In genomic region chr2:104859060-104859459, GRCm38 (mm10) we compare ENCODE assay signal across 27 mouse cellular contexts. TPM values are rescaled to one million over a fixed set of nuclear protein-coding genes. Genes with fewer than 3 reads are reported as not detected.
A peak's percentile ranks its signal among the peaks of the same experiment; 100 is the strongest.
DNase-seq lines count a peak whose midpoint lies in the region; ATAC-seq and TF ChIP-seq lines count a peak whose summit lies in the region.
"Had no signal": no experiment of that assay in that cellular context is flagged by ENCODE, and none has a peak within 500 bp of the region (broad histone marks: within the 10 kb centered on the region; RNA-seq: fewer than 3 reads in every experiment).

No protein-coding gene starts in this region.

- H3K4me3 ChIP-seq in midbrain, embryonic 11.5 days (ENCODE audit: low read depth, low read length): no peak overlapping the region
- no peak overlapping the region for H3K4me3 ChIP-seq in midbrain, embryonic 10.5 days
- H3K4me3 ChIP-seq in intestine, postnatal 0 days (ENCODE audit: low read depth, low read length): no peak overlapping the region
- H3K4me3 ChIP-seq in stomach, postnatal 0 days (ENCODE audit: low read depth, low read length): no peak overlapping the region
- no peak overlapping the region for H3K4me3 ChIP-seq in hindbrain, embryonic 11.5 days (ENCODE audit: low read depth, low read length)
- H3K4me3 ChIP-seq: erythroblast, embryonic 14.5 days; forebrain, embryonic 12.5 days; left cerebral cortex, adult 2 months; limb, embryonic 15.5 days; neural tube, embryonic 12.5 days had no signal

- no peaks in the 10 kb centered on the region for H3K36me3 ChIP-seq in midbrain, embryonic 11.5 days (ENCODE audit: control insufficient read depth, insufficient read depth, low read length)
- no peaks in the 10 kb centered on the region for H3K36me3 ChIP-seq in midbrain, embryonic 10.5 days
- no peaks in the 10 kb centered on the region for H3K36me3 ChIP-seq in intestine, postnatal 0 days (ENCODE audit: control insufficient read depth, insufficient read depth)
- no peaks in the 10 kb centered on the region for H3K36me3 ChIP-seq in stomach, postnatal 0 days (ENCODE audit: control insufficient read depth, insufficient read depth, low read length)
- H3K36me3 ChIP-seq in hindbrain, embryonic 11.5 days (ENCODE audit: control insufficient read depth, insufficient read depth, low read length): no peaks in the 10 kb centered on the region
- H3K36me3 ChIP-seq: forebrain, embryonic 12.5 days; limb, embryonic 15.5 days; neural tube, embryonic 12.5 days had no signal

- H3K4me2 ChIP-seq in midbrain, embryonic 11.5 days: no peak overlapping the region
- no peak overlapping the region for H3K4me2 ChIP-seq in intestine, postnatal 0 days (replicated peaks; ENCODE audit: low read depth)
- no peak overlapping the region for H3K4me2 ChIP-seq in stomach, postnatal 0 days (replicated peaks; ENCODE audit: low read depth)
- no peak overlapping the region for H3K4me2 ChIP-seq in hindbrain, embryonic 11.5 days (replicated peaks; ENCODE audit: low read depth, low read length)
- H3K4me2 ChIP-seq: forebrain, embryonic 12.5 days; hindbrain, embryonic 14.5 days; limb, embryonic 15.5 days; lung, embryonic 14.5 days; neural tube, embryonic 12.5 days had no signal

- no peak for ATAC-seq in midbrain, embryonic 11.5 days (ENCODE audit: low FRiP score)
- ATAC-seq in intestine, postnatal 0 days: peak; percentile 100
- ATAC-seq in stomach, postnatal 0 days (ENCODE audit: low FRiP score, low TSS enrichment): peak; percentile 83
- no peak for ATAC-seq in hindbrain, embryonic 11.5 days (ENCODE audit: low FRiP score)
- ATAC-seq: inflammation-experienced regulatory T-cells, adult 6 months had no signal

- H3K9ac ChIP-seq in midbrain, embryonic 11.5 days (ENCODE audit: low read length): no peak overlapping the region
- H3K9ac ChIP-seq in intestine, postnatal 0 days (ENCODE audit: low read depth, low read length): no peak overlapping the region
- no peak overlapping the region for H3K9ac ChIP-seq in stomach, postnatal 0 days (ENCODE audit: low read length)
- H3K9ac ChIP-seq in hindbrain, embryonic 11.5 days (ENCODE audit: low read depth, low read length): no peak overlapping the region
- H3K9ac ChIP-seq: forebrain, embryonic 12.5 days; hindbrain, embryonic 14.5 days; limb, embryonic 15.5 days; liver, embryonic 14.5 days; lung, embryonic 14.5 days; neural tube, embryonic 12.5 days had no signal

- H3K27ac ChIP-seq in midbrain, embryonic 11.5 days (ENCODE audit: low read depth, low read length): no peak overlapping the region
- no peak overlapping the region for H3K27ac ChIP-seq in midbrain, embryonic 10.5 days (replicated peaks)
- no peak overlapping the region for H3K27ac ChIP-seq in intestine, postnatal 0 days (ENCODE audit: low read depth, low read length)
- H3K27ac ChIP-seq in stomach, postnatal 0 days (replicated peaks): no peak overlapping the region
- no peak overlapping the region for H3K27ac ChIP-seq in hindbrain, embryonic 11.5 days (ENCODE audit: low read depth, low read length)
- H3K27ac ChIP-seq: forebrain, embryonic 12.5 days; hindbrain, embryonic 14.5 days; left cerebral cortex, adult 2 months; limb, embryonic 15.5 days; liver, embryonic 14.5 days; neural tube, embryonic 12.5 days had no signal

- no peaks in the 10 kb centered on the region for H3K4me1 ChIP-seq in midbrain, embryonic 11.5 days (ENCODE audit: control insufficient read depth, insufficient read depth, low read length)
- H3K4me1 ChIP-seq in midbrain, embryonic 10.5 days: no peaks in the 10 kb centered on the region
- no peaks in the 10 kb centered on the region for H3K4me1 ChIP-seq in intestine, postnatal 0 days (replicated peaks; ENCODE audit: control insufficient read depth, insufficient read depth, low read length)
- no peaks in the 10 kb centered on the region for H3K4me1 ChIP-seq in stomach, postnatal 0 days (replicated peaks; ENCODE audit: control insufficient read depth, insufficient read depth)
- H3K4me1 ChIP-seq in hindbrain, embryonic 11.5 days (replicated peaks; ENCODE audit: control insufficient read depth, insufficient read depth, low read length): no peaks in the 10 kb centered on the region
- H3K4me1 ChIP-seq: forebrain, embryonic 12.5 days; limb, embryonic 15.5 days; neural tube, embryonic 12.5 days had no signal

- H3K9me3 ChIP-seq in midbrain, embryonic 11.5 days (ENCODE audit: control insufficient read depth, low read length): no peaks in the 10 kb centered on the region
- no peaks in the 10 kb centered on the region for H3K9me3 ChIP-seq in midbrain, embryonic 10.5 days (replicated peaks)
- H3K9me3 ChIP-seq in intestine, postnatal 0 days (ENCODE audit: control insufficient read depth): no peaks in the 10 kb centered on the region
- H3K9me3 ChIP-seq in stomach, postnatal 0 days (ENCODE audit: control insufficient read depth, low read length): no peaks in the 10 kb centered on the region
- no peaks in the 10 kb centered on the region for H3K9me3 ChIP-seq in hindbrain, embryonic 11.5 days (ENCODE audit: control insufficient read depth, low read length)
- H3K9me3 ChIP-seq: forebrain, embryonic 12.5 days; limb, embryonic 15.5 days; neural tube, embryonic 12.5 days had no signal

- DNase-seq in midbrain, embryonic 11.5 days (ENCODE audit: low spot score, missing footprints): peak; percentile 37
- DNase-seq in midbrain, embryonic 10.5 days (ENCODE audit: low spot score): no peak
- peak; percentile 33 for DNase-seq in R1 (ENCODE audit: low read depth, low spot score)
- DNase-seq in stomach, postnatal 0 days (ENCODE audit: low spot score): peak; percentile 44
- no peak for DNase-seq in left cerebral cortex, adult 18-20 months (ENCODE audit: low spot score in 2 of 2)
- no peak for DNase-seq in layer of hippocampus, adult 9-11 months
- DNase-seq in hindbrain, embryonic 11.5 days (ENCODE audit: low spot score): no peak
- DNase-seq: adrenal gland, postnatal 36 days; cerebellum, adult 9-10 months; gastrocnemius, postnatal 36 days; kidney, postnatal 25 days; lung, embryonic 14.5 days; midbrain, embryonic 14.5 days; retina, postnatal 1 day; right cerebral cortex, postnatal 25 days; spleen, adult 18-20 months had no signal

- 87% methylated on average over 5 of the region's 5 CpGs for WGBS in midbrain, embryonic 11.5 days
- WGBS in midbrain, embryonic 10.5 days: 93% methylated on average over 5 of the region's 5 CpGs
- 22% methylated on average over 5 of the region's 5 CpGs for WGBS in intestine, postnatal 0 days
- WGBS in stomach, postnatal 0 days: 43% methylated on average over 5 of the region's 5 CpGs
- WGBS in hindbrain, embryonic 11.5 days: 86% methylated on average over 5 of the region's 5 CpGs

- TF ChIP-seq EP300 in stomach, postnatal 0 days (optimal IDR thresholded peaks at IDR 0.05): no peak

- TF ChIP-seq CTCF in intestine, postnatal 0 days (IDR thresholded peaks at IDR 0.05; ENCODE audit: low read depth): no peak
- no peak for TF ChIP-seq CTCF in stomach, postnatal 0 days (IDR thresholded peaks at IDR 0.05; ENCODE audit: low read depth)

- no peaks in the 10 kb centered on the region for H3K27me3 ChIP-seq in midbrain, embryonic 11.5 days (ENCODE audit: control insufficient read depth, insufficient read depth, low read length)
- no peaks in the 10 kb centered on the region for H3K27me3 ChIP-seq in midbrain, embryonic 10.5 days (ENCODE audit: low read depth, poor library complexity, severe bottlenecking)
- no peaks in the 10 kb centered on the region for H3K27me3 ChIP-seq in intestine, postnatal 0 days (replicated peaks; ENCODE audit: control insufficient read depth, insufficient read depth, low read length)
- no peaks in the 10 kb centered on the region for H3K27me3 ChIP-seq in stomach, postnatal 0 days (ENCODE audit: control insufficient read depth, insufficient read depth, low read length)
- no peaks in the 10 kb centered on the region for H3K27me3 ChIP-seq in hindbrain, embryonic 11.5 days (ENCODE audit: control insufficient read depth, insufficient read depth, low read length)
- H3K27me3 ChIP-seq: CH12.LX; forebrain, embryonic 12.5 days; limb, embryonic 15.5 days; neural tube, embryonic 12.5 days had no signal

RNA-seq across cellular contexts. Expression of gene Ccdc73, which starts 8.5 kb away (rescaled TPM):
- polyA plus RNA-seq in midbrain, embryonic 11.5 days (2014; fragmentation: Nextera tagmentation; extraction: Ambion mirVana): 6.2 and 10.3 TPM in 2 replicates
- 4.4 and 5.2 TPM in 2 replicates for polyA plus RNA-seq in midbrain, embryonic 10.5 days (2016; fragmentation: Nextera tagmentation; extraction: Ambion mirVana)
- 4.8 and 6.1 TPM in 2 replicates for polyA plus RNA-seq in intestine, postnatal 0 days (2015; fragmentation: Nextera tagmentation; extraction: Ambion mirVana)
- 5.6 and 6.5 TPM in 2 replicates for polyA plus RNA-seq in stomach, postnatal 0 days (2015; fragmentation: Nextera tagmentation; extraction: Ambion mirVana)
- 1 to 10 TPM; 1.4 to 1.5 TPM for total RNA-seq in left cerebral cortex, adult 18-20 months (2021)
- 5.8 and 7.6 TPM in 2 replicates for polyA plus RNA-seq in hindbrain, embryonic 11.5 days (2014; fragmentation: Nextera tagmentation; extraction: Ambion mirVana)
- polyA plus RNA-seq: erythroblast, embryonic 14.5 days had no signal

RNA-seq across cellular contexts. Expression of gene Prrg4, which starts 9.4 kb away (rescaled TPM):
- polyA plus RNA-seq in midbrain, embryonic 11.5 days (2014; fragmentation: Nextera tagmentation; extraction: Ambion mirVana): 0.22 and 0.37 TPM in 2 replicates
- 0.35 and 0.93 TPM in 2 replicates for polyA plus RNA-seq in midbrain, embryonic 10.5 days (2016; fragmentation: Nextera tagmentation; extraction: Ambion mirVana)
- polyA plus RNA-seq in intestine, postnatal 0 days (2015; fragmentation: Nextera tagmentation; extraction: Ambion mirVana): 0.48 and 0.76 TPM in 2 replicates
- 3.1 and 4.0 TPM in 2 replicates for polyA plus RNA-seq in stomach, postnatal 0 days (2015; fragmentation: Nextera tagmentation; extraction: Ambion mirVana)
- under 1 TPM; 0.56 to 0.68 TPM for total RNA-seq in left cerebral cortex, adult 18-20 months (2021)
- 0.39 and 1.4 TPM in 2 replicates for polyA plus RNA-seq in hindbrain, embryonic 11.5 days (2014; fragmentation: Nextera tagmentation; extraction: Ambion mirVana)
- total RNA-seq: MEL had no signal
- polyA plus RNA-seq: erythroblast, embryonic 14.5 days had no signal

RNA-seq across cellular contexts. Expression of gene Qser1, which starts 42.5 kb away (rescaled TPM):
- 15.2 and 18.1 TPM in 2 replicates for polyA plus RNA-seq in midbrain, embryonic 11.5 days (2014; fragmentation: Nextera tagmentation; extraction: Ambion mirVana)
- 9.2 and 9.3 TPM in 2 replicates for polyA plus RNA-seq in midbrain, embryonic 10.5 days (2016; fragmentation: Nextera tagmentation; extraction: Ambion mirVana)
- 2.7 and 3.0 TPM in 2 replicates for polyA plus RNA-seq in intestine, postnatal 0 days (2015; fragmentation: Nextera tagmentation; extraction: Ambion mirVana)
- 2.6 and 3.1 TPM in 2 replicates for polyA plus RNA-seq in stomach, postnatal 0 days (2015; fragmentation: Nextera tagmentation; extraction: Ambion mirVana)
- total RNA-seq in left cerebral cortex, adult 18-20 months (2021): 1 to 10 TPM; 9.0 to 9.5 TPM
- polyA plus RNA-seq in hindbrain, embryonic 11.5 days (2014; fragmentation: Nextera tagmentation; extraction: Ambion mirVana): 14.1 and 19.6 TPM in 2 replicates

Comparison
In these comparisons a context has a peak if more than half of its experiments do, and no peak if none do; other contexts are left out.
1. DNase-seq: peak in midbrain, embryonic 11.5 days (single experiment), R1 (single experiment) and stomach, postnatal 0 days (single experiment); none in midbrain, embryonic 10.5 days (single experiment), left cerebral cortex, adult 18-20 months (0 of 2), layer of hippocampus, adult 9-11 months (single experiment) and hindbrain, embryonic 11.5 days (single experiment).
2. ATAC-seq: peak in intestine, postnatal 0 days (single experiment) and stomach, postnatal 0 days (single experiment); none in midbrain, embryonic 11.5 days (single experiment) and hindbrain, embryonic 11.5 days (single experiment).